Mouse (Mus musculus): ENCODE data around the gene Sp7. TPM values are rescaled to one million over a fixed set of nuclear protein-coding genes. Genes with fewer than 3 reads are reported as not detected.
A peak's percentile ranks its signal among the peaks of the same experiment; 100 is the strongest.

Sp7 gene
- polyA plus RNA-seq, 1 experiment from 2014 or later: 0.36 TPM

- Histone ChIP-seq H3K4me3 (no peak overlapping the region), H3K9ac (replicated peaks) (no peak overlapping the region), H3K4me2 (replicated peaks) (no peak overlapping the region), H3K36me3 (no peaks in the 10 kb centered on the region), H3K9me3 (no peaks in the 10 kb centered on the region), H3K27ac (replicated peaks) (no peak overlapping the region), H3K27me3 (no peaks in the 10 kb centered on the region), H3K4me1 (peaks cover 22% of the 10 kb centered on the region)
- no peak for ATAC-seq (replicated peaks)
- WGBS: 94% methylated on average over 3 of the region's 3 CpGs
Measured at GRCm38 (mm10) chr15:102402210-102402609, 35.2 kb upstream of the Sp7 start.

DNA sequence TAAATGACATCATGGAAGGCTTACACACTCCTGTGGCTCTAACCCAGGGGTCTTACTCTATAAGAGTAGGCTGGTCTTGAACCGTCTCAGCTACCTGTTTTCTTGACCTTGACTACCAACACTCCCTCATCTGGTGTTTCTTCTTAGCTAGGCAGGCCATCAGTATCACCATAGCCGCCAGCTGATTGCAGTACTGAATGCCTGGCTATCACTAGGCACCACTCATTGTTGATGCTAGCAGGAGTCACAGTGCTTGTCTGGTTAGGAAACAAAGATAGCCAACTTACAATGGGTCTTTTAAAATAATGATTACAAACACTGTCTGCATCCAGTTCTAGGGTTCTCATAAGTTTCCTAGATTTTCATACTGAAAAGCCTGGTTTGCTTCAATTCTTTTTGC lies 34.3 kb upstream of the Sp7 start:
- ATAC-seq (replicated peaks): no peak
- 84% methylated on average over 2 of the region's 2 CpGs for WGBS

DNA sequence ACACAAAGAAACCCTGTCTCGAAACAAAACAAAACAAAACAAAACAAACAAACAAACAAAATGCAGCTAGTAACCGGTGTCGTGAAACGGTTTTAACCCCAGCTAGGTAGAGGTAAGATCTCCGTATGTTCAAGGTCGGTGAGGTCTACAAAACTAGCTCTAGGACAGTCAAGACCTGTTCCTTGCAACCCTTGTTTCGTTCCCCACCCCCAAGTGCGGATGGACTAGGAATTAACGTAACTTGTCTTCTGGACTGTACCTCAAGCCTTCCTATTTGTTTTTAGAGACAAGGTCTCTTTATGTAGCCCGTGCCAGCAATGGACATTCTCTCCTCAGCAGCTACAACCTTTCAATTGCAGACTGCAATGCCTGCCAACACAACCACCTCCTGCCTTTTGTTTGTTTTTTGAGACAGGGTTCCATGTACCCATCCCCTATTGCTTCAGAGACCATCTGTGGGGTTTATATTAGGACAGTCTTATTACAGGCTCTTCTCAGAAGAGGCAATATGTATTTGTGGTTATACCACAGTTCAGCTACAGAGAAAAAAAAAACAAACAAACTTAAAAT lies 33.6 kb upstream of the Sp7 start:
- H3K27ac ChIP-seq (replicated peaks): no peak overlapping the region
- no peak for ATAC-seq (replicated peaks)
- H3K4me2 ChIP-seq (replicated peaks): no peak overlapping the region
- H3K36me3 ChIP-seq: no peaks in the 10 kb centered on the region
- WGBS: 88% methylated on average over 10 of the region's 10 CpGs
- H3K4me1 ChIP-seq: peaks cover 17% of the 10 kb centered on the region
- H3K9ac ChIP-seq (replicated peaks): no peak overlapping the region
- H3K9me3 ChIP-seq: no peaks in the 10 kb centered on the region
- H3K27me3 ChIP-seq: no peaks in the 10 kb centered on the region
- H3K4me3 ChIP-seq: no peak overlapping the region

More for the DNA sequence above, 34.3 kb upstream of the Sp7 start:
- Histone ChIP-seq H3K36me3 (no peaks in the 10 kb centered on the region), H3K4me2 (replicated peaks) (no peak overlapping the region), H3K27me3 (no peaks in the 10 kb centered on the region), H3K9ac (replicated peaks) (no peak overlapping the region), H3K9me3 (no peaks in the 10 kb centered on the region), H3K27ac (replicated peaks) (no peak overlapping the region), H3K4me3 (no peak overlapping the region), H3K4me1 (peaks cover 17% of the 10 kb centered on the region)

GRCm38 (mm10) chr15:102399229-102400221 lies 32.5 kb upstream of the Sp7 start:
- Histone ChIP-seq H3K4me1 (peaks cover 14% of the 10 kb centered on the region), H3K4me2 (replicated peaks) (peak overlapping the region; percentile 62), H3K36me3 (no peaks in the 10 kb centered on the region), H3K27me3 (no peaks in the 10 kb centered on the region), H3K4me3 (peak overlapping the region; percentile 39), H3K9me3 (no peaks in the 10 kb centered on the region), H3K9ac (replicated peaks) (peak overlapping the region; percentile 40), H3K27ac (replicated peaks) (no peak overlapping the region; the same call in 1 of the 2 replicates)
- 5% methylated on average over 34 of the region's 34 CpGs for WGBS
- ATAC-seq (replicated peaks): 0 out of 2 replicates have a peak, but pooled peaks have one; percentile 41

GRCm38 (mm10) chr15:102398629-102399028 lies 31.6 kb upstream of the Sp7 start:
- no peaks in the 10 kb centered on the region for H3K27me3 ChIP-seq
- H3K4me3 ChIP-seq: no peak overlapping the region
- H3K9ac ChIP-seq (replicated peaks): no peak overlapping the region
- H3K36me3 ChIP-seq: no peaks in the 10 kb centered on the region
- H3K9me3 ChIP-seq: no peaks in the 10 kb centered on the region
- WGBS: 28% methylated on average over 5 of the region's 5 CpGs
- no peak overlapping the region for H3K27ac ChIP-seq (replicated peaks)
- peaks cover 14% of the 10 kb centered on the region for H3K4me1 ChIP-seq
- H3K4me2 ChIP-seq (replicated peaks): no peak overlapping the region
- no peak for ATAC-seq (replicated peaks)

GRCm38 (mm10) chr15:102395061-102395460 lies 28.1 kb upstream of the Sp7 start:
- WGBS: 30% methylated on average over 3 of the region's 3 CpGs
- H3K36me3 ChIP-seq: no peaks in the 10 kb centered on the region
- H3K4me1 ChIP-seq: peaks cover 12% of the 10 kb centered on the region
- H3K27me3 ChIP-seq: no peaks in the 10 kb centered on the region
- H3K9ac ChIP-seq (replicated peaks): no peak overlapping the region
- no peak overlapping the region for H3K4me2 ChIP-seq (replicated peaks)
- H3K4me3 ChIP-seq: no peak overlapping the region
- ATAC-seq (replicated peaks): no peak
- no peaks in the 10 kb centered on the region for H3K9me3 ChIP-seq
- no peak overlapping the region for H3K27ac ChIP-seq (replicated peaks)

GRCm38 (mm10) chr15:102393584-102394014 lies 26.6 kb upstream of the Sp7 start:
- Histone ChIP-seq H3K9me3 (no peaks in the 10 kb centered on the region), H3K27ac (replicated peaks) (no peak overlapping the region), H3K4me1 (no peaks in the 10 kb centered on the region), H3K4me2 (replicated peaks) (no peak overlapping the region), H3K9ac (replicated peaks) (no peak overlapping the region), H3K27me3 (no peaks in the 10 kb centered on the region), H3K4me3 (no peak overlapping the region), H3K36me3 (no peaks in the 10 kb centered on the region)
- ATAC-seq (replicated peaks): no peak

DNA sequence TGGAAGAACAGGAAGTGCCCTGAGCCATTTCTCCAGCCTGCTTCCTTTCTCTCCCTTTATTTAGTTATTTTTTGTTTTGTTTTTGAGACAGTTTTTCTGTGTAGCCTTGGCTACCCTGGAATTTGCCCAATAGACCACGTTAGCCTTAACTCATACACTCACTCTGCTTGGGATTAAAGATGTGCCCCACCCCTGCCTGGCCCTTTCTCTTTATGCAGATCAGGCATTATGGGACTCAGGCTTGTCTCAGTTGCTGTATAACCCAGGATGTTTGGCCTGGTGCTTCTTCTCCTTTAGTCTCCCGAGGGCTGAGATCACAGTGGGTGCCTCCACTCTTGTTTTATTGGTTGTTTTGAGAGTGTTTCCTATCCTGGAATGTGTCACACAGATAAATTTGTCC lies 25.5 kb upstream of the Sp7 start:
- Histone ChIP-seq H3K9ac (replicated peaks) (no peak overlapping the region), H3K36me3 (no peaks in the 10 kb centered on the region), H3K4me2 (replicated peaks) (no peak overlapping the region), H3K27me3 (no peaks in the 10 kb centered on the region), H3K4me1 (no peaks in the 10 kb centered on the region), H3K9me3 (no peaks in the 10 kb centered on the region), H3K4me3 (no peak overlapping the region), H3K27ac (replicated peaks) (no peak overlapping the region)
- no peak for ATAC-seq (replicated peaks)
- 27% methylated on average over 2 of the region's 2 CpGs for WGBS

GRCm38 (mm10) chr15:102388942-102389341 lies 22.0 kb upstream of the Sp7 start:
- WGBS: 86% methylated on average over 3 of the region's 3 CpGs
- no peaks in the 10 kb centered on the region for H3K4me1 ChIP-seq
- no peak overlapping the region for H3K9ac ChIP-seq (replicated peaks)
- no peaks in the 10 kb centered on the region for H3K9me3 ChIP-seq
- H3K27me3 ChIP-seq: no peaks in the 10 kb centered on the region
- no peak for ATAC-seq (replicated peaks)
- no peak overlapping the region for H3K4me2 ChIP-seq (replicated peaks)
- no peak overlapping the region for H3K27ac ChIP-seq (replicated peaks)
- no peaks in the 10 kb centered on the region for H3K36me3 ChIP-seq
- no peak overlapping the region for H3K4me3 ChIP-seq

DNA sequence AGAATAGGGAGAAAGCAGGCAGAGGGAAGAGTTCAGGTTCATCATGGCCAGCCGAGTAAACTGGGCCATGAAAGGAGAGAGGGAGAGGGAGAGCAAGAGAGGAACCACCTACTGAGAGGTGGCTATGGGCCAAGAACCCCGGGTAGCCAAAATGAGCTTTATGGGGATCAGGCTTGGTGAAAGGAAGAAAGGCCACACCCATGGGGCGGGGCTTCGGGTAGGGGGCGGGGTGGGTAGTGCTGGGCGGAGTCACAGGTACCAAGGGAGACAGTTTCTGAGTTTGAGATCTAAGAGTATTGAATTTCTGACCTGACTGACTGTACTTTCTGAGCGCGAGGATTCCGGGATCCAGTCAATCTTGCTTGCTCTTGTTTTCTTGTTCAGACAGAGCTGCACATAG lies 19.7 kb upstream of the Sp7 start:
- ATAC-seq (replicated peaks): no peak
- Histone ChIP-seq H3K27ac (replicated peaks) (no peak overlapping the region), H3K4me1 (no peaks in the 10 kb centered on the region), H3K9ac (replicated peaks) (no peak overlapping the region), H3K9me3 (no peaks in the 10 kb centered on the region), H3K4me3 (no peak overlapping the region), H3K27me3 (no peaks in the 10 kb centered on the region), H3K4me2 (replicated peaks) (no peak overlapping the region), H3K36me3 (no peaks in the 10 kb centered on the region)
- WGBS: 52% methylated on average over 9 of the region's 9 CpGs

GRCm38 (mm10) chr15:102383671-102384070 lies 16.7 kb upstream of the Sp7 start:
- Histone ChIP-seq H3K27ac (replicated peaks) (no peak overlapping the region), H3K9me3 (no peaks in the 10 kb centered on the region), H3K9ac (replicated peaks) (no peak overlapping the region), H3K4me3 (no peak overlapping the region), H3K36me3 (no peaks in the 10 kb centered on the region), H3K4me2 (replicated peaks) (no peak overlapping the region), H3K27me3 (no peaks in the 10 kb centered on the region), H3K4me1 (no peaks in the 10 kb centered on the region)
- 94% methylated on average over 6 of the region's 6 CpGs for WGBS
- ATAC-seq (replicated peaks): no peak

- ATAC-seq (replicated peaks): peak; percentile 87
Measured at GRCm38 (mm10) chr15:102381575-102381974, 14.6 kb upstream of the Sp7 start.

More at GRCm38 (mm10) chr15:102381575-102381974, 14.6 kb upstream of the Sp7 start:
- Histone ChIP-seq H3K9ac (replicated peaks) (no peak overlapping the region), H3K27ac (replicated peaks) (no peak overlapping the region), H3K36me3 (no peaks in the 10 kb centered on the region), H3K4me3 (no peak overlapping the region), H3K27me3 (peaks cover 3% of the 10 kb centered on the region; the same call in 1 of the 2 replicates), H3K4me2 (replicated peaks) (no peak overlapping the region), H3K4me1 (peaks cover 12% of the 10 kb centered on the region), H3K9me3 (no peaks in the 10 kb centered on the region)
- under 1% methylated on average over 7 of the region's 7 CpGs for WGBS
